Mouse (Mus musculus) forebrain, embryonic 12.5 days (tissue): ENCODE data around the gene Wfdc1. TPM values are rescaled to one million over a fixed set of nuclear protein-coding genes. Genes with fewer than 3 reads are reported as not detected.

Source experiments
- ATAC-seq: fragments of 200-750 bp; cut with Nextera tagmentation; 2 replicates; pipeline ENCODE4 v1.8.0; 2017; ENCODE audit warnings: moderate TSS enrichment; ENCODE audit not compliant: low FRiP score
- H3K27ac ChIP-seq: fragments of 300-500 bp; sonication (generic); 2 replicates; pipeline ENCODE4 v1.5.1; 2016; ENCODE audit warnings: mild to moderate bottlenecking
- H3K27me3 ChIP-seq: fragments of 300-500 bp; sonication (generic); 2 replicates; pipeline ENCODE4 v1.6.1; 2016; ENCODE audit warnings: mild to moderate bottlenecking
- H3K36me3 ChIP-seq: fragments of 300-500 bp; sonication (generic); replicated peaks from 2 replicates; pipeline ENCODE4 v1.6.1; 2016; ENCODE audit warnings: mild to moderate bottlenecking
- H3K4me1 ChIP-seq: fragments of 300-500 bp; sonication (generic); 2 replicates; pipeline ENCODE4 v1.6.1; 2016
- H3K4me2 ChIP-seq: fragments of 300-500 bp; sonication (generic); 2 replicates; pipeline ENCODE4 v1.6.1; 2016; ENCODE audit warnings: mild to moderate bottlenecking, moderate library complexity
- H3K4me3 ChIP-seq: fragments of 300-500 bp; sonication (generic); replicated peaks from 2 replicates; pipeline ENCODE4 v1.5.1; 2016; ENCODE audit warnings: mild to moderate bottlenecking
- H3K9ac ChIP-seq: fragments of 300-500 bp; sonication (generic); 2 replicates; pipeline ENCODE4 v1.6.1; 2016; ENCODE audit warnings: mild to moderate bottlenecking
- H3K9me3 ChIP-seq: fragments of 300-500 bp; sonication (generic); 2 replicates; pipeline ENCODE4 v1.6.1; 2016
- WGBS: fragments of 180-500 bp; shearing (Covaris S2); methylation state at CpG from one replicate; pipeline ENCODE4 v1.1.7; 2016; 5-methylcytosine and 5-hydroxymethylcytosine counted together
- polyA plus RNA-seq: library from polyadenylated mRNA; unstranded; fragments of >200 nt; fragmentation: Nextera tagmentation; extraction: Ambion mirVana; gene quantifications from 2 replicates; pipeline ENCODE4 v1.2.1, GENCODE M21; 2016

Gene Wfdc1
- polyA plus RNA-seq, 1 experiment from 2014 or later = 1.0 TPM

- peaks cover 1% of the 10 kb centered on the region for H3K27me3 ChIP-seq
- no peak overlapping the region for H3K4me3 ChIP-seq
- 50% methylated on average over 10 of the region's 10 CpGs for WGBS
- H3K4me2 ChIP-seq = no peak overlapping the region
- H3K27ac ChIP-seq = no peak overlapping the region
- no peak overlapping the region for H3K9ac ChIP-seq
- H3K4me1 ChIP-seq = peaks cover 13% of the 10 kb centered on the region; the same call in 1 of the 2 replicates
- no peaks in the 10 kb centered on the region for H3K36me3 ChIP-seq
- no peak for ATAC-seq
- no peaks in the 10 kb centered on the region for H3K9me3 ChIP-seq
Measured at GRCm38 (mm10) chr8:119627613-119628359, 38.4 kb upstream of the Wfdc1 start.

DNA sequence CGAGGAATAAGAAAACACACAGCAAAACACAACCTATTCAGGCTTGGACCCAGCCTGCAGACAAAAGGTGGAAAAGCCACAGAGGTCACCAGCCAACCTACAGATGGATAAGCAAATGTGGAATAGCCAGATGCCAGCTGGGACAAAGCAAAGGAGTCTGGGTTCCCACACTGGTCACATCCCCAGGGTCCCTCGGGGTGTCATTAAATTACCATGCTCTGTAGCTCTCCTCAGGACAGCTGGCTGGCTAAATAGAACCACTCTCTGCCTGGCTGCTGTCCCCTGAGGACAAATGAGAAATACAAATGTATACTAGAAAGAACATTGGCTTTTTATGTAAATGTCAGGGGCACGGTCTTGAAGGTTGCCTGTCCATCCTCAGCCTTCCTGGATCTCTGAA lies 35.3 kb upstream of the Wfdc1 start:
- no peak overlapping the region for H3K27ac ChIP-seq
- H3K4me1 ChIP-seq = peaks cover 28% of the 10 kb centered on the region; the same call in 1 of the 2 replicates
- no peak for ATAC-seq
- H3K9ac ChIP-seq = no peak overlapping the region
- WGBS = 53% methylated on average over 3 of the region's 3 CpGs
- peaks cover 25% of the 10 kb centered on the region for H3K27me3 ChIP-seq
- no peaks in the 10 kb centered on the region for H3K36me3 ChIP-seq
- no peak overlapping the region for H3K4me2 ChIP-seq
- no peak overlapping the region for H3K4me3 ChIP-seq
- no peaks in the 10 kb centered on the region for H3K9me3 ChIP-seq

GRCm38 (mm10) chr8:119632246-119632645 lies 33.9 kb upstream of the Wfdc1 start:
- Histone ChIP-seq H3K4me2 (no peak overlapping the region), H3K27ac (no peak overlapping the region), H3K4me3 (no peak overlapping the region), H3K9ac (no peak overlapping the region), H3K4me1 (peaks cover 37% of the 10 kb centered on the region; the same call in 1 of the 2 replicates), H3K9me3 (no peaks in the 10 kb centered on the region), H3K27me3 (peaks cover 35% of the 10 kb centered on the region), H3K36me3 (no peaks in the 10 kb centered on the region)
- WGBS = 88% methylated on average over 9 of the region's 9 CpGs
- no peak for ATAC-seq

- 51% methylated on average over 29 of the region's 29 CpGs for WGBS
- H3K4me2 ChIP-seq = no peak overlapping the region
- no peaks in the 10 kb centered on the region for H3K36me3 ChIP-seq
- ATAC-seq = no peak
- H3K27me3 ChIP-seq = peaks cover 37% of the 10 kb centered on the region
- no peaks in the 10 kb centered on the region for H3K9me3 ChIP-seq
- H3K9ac ChIP-seq = no peak overlapping the region
- peaks cover 33% of the 10 kb centered on the region; the same call in 1 of the 2 replicates for H3K4me1 ChIP-seq
- H3K4me3 ChIP-seq = no peak overlapping the region
- no peak overlapping the region for H3K27ac ChIP-seq
Measured at GRCm38 (mm10) chr8:119632909-119633308, 33.3 kb upstream of the Wfdc1 start.

- WGBS = 16% methylated on average over 14 of the region's 14 CpGs
- Histone ChIP-seq H3K9me3 (no peaks in the 10 kb centered on the region), H3K4me1 (peaks cover 30% of the 10 kb centered on the region; the same call in 1 of the 2 replicates), H3K27ac (no peak overlapping the region), H3K27me3 (peaks cover 37% of the 10 kb centered on the region), H3K4me2 (no peak overlapping the region), H3K36me3 (no peaks in the 10 kb centered on the region), H3K4me3 (no peak overlapping the region), H3K9ac (no peak overlapping the region)
- ATAC-seq = no peak
Measured at GRCm38 (mm10) chr8:119634616-119635336, 31.4 kb upstream of the Wfdc1 start.

DNA sequence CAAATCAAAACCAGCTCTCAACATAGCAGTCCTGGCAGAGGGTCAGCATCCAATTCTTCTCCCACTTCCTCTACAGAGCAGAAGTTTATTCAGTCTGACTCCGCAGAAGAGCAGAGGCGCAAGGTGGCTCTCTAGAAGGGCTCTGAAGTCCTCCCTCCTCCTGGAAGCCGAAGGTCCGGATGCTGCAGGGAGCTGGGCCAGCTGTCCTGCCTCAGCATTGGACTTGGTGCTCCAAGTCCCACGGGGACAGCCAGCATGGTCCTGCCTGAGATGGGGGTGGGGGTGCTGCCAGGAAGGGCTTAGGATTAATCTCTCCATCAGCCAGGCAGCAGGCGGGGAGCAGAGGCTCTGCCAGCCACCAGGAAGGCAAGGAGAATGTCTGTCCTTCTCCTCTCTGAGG lies 30.8 kb upstream of the Wfdc1 start, which contains the start of gene Kcng4:
Gene Kcng4 (minus strand): TSS at position 303 of the 400 bp plus-strand sequence.
- Histone ChIP-seq H3K4me3 (no peak within 1 kb of the TSS), H3K36me3 (no peaks in the 10 kb centered on the region), H3K4me2 (no peak within 1 kb of the TSS), H3K27ac (no peak within 1 kb of the TSS), H3K9me3 (no peaks in the 10 kb centered on the region), H3K27me3 (peaks cover 37% of the 10 kb centered on the region), H3K9ac (no peak within 1 kb of the TSS), H3K4me1 (peaks cover 30% of the 10 kb centered on the region; the same call in 1 of the 2 replicates)
- ATAC-seq = no peak
- 49% methylated on average over 6 of the region's 6 CpGs for WGBS

GRCm38 (mm10) chr8:119635958-119636357 lies 30.2 kb upstream of the Wfdc1 start:
- H3K9me3 ChIP-seq = no peaks in the 10 kb centered on the region
- 66% methylated on average over 2 of the region's 2 CpGs for WGBS
- no peak overlapping the region for H3K4me2 ChIP-seq
- H3K27me3 ChIP-seq = peaks cover 37% of the 10 kb centered on the region
- no peak overlapping the region for H3K27ac ChIP-seq
- H3K36me3 ChIP-seq = no peaks in the 10 kb centered on the region
- H3K9ac ChIP-seq = no peak overlapping the region
- no peak overlapping the region for H3K4me3 ChIP-seq
- no peak for ATAC-seq
- H3K4me1 ChIP-seq = peaks cover 26% of the 10 kb centered on the region; the same call in 1 of the 2 replicates

- WGBS = 63% methylated on average over 7 of the region's 7 CpGs
- H3K36me3 ChIP-seq = no peaks in the 10 kb centered on the region
- no peak overlapping the region for H3K27ac ChIP-seq
- H3K4me1 ChIP-seq = peaks cover 23% of the 10 kb centered on the region; the same call in 1 of the 2 replicates
- no peak overlapping the region for H3K4me3 ChIP-seq
- H3K4me2 ChIP-seq = no peak overlapping the region
- H3K9ac ChIP-seq = no peak overlapping the region
- ATAC-seq = no peak
- peaks cover 37% of the 10 kb centered on the region for H3K27me3 ChIP-seq
- no peaks in the 10 kb centered on the region for H3K9me3 ChIP-seq
Measured at GRCm38 (mm10) chr8:119636766-119637165, 29.4 kb upstream of the Wfdc1 start.

- ATAC-seq = no peak
- Histone ChIP-seq H3K9me3 (no peaks in the 10 kb centered on the region), H3K36me3 (no peaks in the 10 kb centered on the region), H3K4me2 (no peak overlapping the region), H3K27me3 (peaks cover 37% of the 10 kb centered on the region), H3K9ac (no peak overlapping the region), H3K27ac (no peak overlapping the region), H3K4me1 (peaks cover 23% of the 10 kb centered on the region; the same call in 1 of the 2 replicates), H3K4me3 (no peak overlapping the region)
- 91% methylated on average over 4 of the region's 4 CpGs for WGBS
Measured at GRCm38 (mm10) chr8:119637381-119637780, 28.8 kb upstream of the Wfdc1 start.

DNA sequence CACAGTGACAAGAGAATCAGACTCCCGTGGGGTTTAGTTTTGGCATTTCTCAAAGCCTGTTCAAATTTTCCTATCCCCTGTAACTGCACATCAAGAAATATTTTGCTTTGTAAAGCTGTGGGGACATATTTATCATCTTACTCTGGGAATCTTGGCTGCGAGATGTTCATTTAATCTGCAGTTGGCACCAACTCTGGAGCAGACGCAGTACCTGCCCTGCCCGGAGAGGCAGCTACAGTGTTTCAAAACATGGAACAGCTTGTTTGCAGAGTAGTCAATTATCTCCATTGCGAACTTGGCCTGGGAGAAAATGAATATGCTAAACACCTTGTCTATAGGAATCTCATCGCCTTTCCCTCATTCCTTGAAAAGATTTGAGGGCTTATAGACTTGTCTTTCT lies 27.9 kb upstream of the Wfdc1 start:
- no peak overlapping the region for H3K27ac ChIP-seq
- H3K4me2 ChIP-seq = no peak overlapping the region
- peaks cover 31% of the 10 kb centered on the region for H3K27me3 ChIP-seq
- peaks cover 23% of the 10 kb centered on the region; the same call in 1 of the 2 replicates for H3K4me1 ChIP-seq
- H3K9me3 ChIP-seq = no peaks in the 10 kb centered on the region
- 77% methylated on average over 6 of the region's 6 CpGs for WGBS
- no peak overlapping the region for H3K4me3 ChIP-seq
- ATAC-seq = no peak
- no peaks in the 10 kb centered on the region for H3K36me3 ChIP-seq
- H3K9ac ChIP-seq = no peak overlapping the region

DNA sequence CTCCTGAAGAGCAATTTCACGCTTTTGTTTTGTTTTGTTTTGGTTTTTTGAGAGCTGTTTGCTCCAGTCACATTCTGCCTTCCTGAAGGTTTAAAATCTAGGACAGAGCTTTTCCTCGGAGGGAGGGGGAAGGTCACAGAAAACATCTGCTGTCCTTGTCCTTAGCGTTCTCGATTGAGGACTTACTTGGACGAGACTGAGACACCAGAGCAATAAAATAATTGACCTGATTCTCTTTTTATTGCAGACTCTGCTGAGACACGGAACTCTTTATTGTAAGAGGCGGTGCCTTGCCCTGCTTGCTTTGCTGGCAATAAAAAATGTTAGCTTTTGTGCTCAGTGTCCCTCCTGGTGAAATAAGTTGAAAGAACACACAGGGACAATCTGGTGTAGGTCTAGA lies 26.4 kb upstream of the Wfdc1 start:
- ATAC-seq = no peak

GRCm38 (mm10) chr8:119641058-119641457 lies 25.1 kb upstream of the Wfdc1 start:
- no peak overlapping the region for H3K4me3 ChIP-seq
- no peak overlapping the region for H3K27ac ChIP-seq
- no peaks in the 10 kb centered on the region for H3K9me3 ChIP-seq
- H3K27me3 ChIP-seq = peaks cover 9% of the 10 kb centered on the region; the same call in 1 of the 2 replicates
- H3K36me3 ChIP-seq = no peaks in the 10 kb centered on the region
- no peak overlapping the region for H3K4me2 ChIP-seq
- 87% methylated on average over 5 of the region's 5 CpGs for WGBS
- no peak overlapping the region for H3K9ac ChIP-seq
- no peak for ATAC-seq
- peaks cover 12% of the 10 kb centered on the region; the same call in 1 of the 2 replicates for H3K4me1 ChIP-seq

More for the DNA sequence above, 26.4 kb upstream of the Wfdc1 start:
- Histone ChIP-seq H3K27ac (no peak overlapping the region), H3K4me2 (no peak overlapping the region), H3K36me3 (no peaks in the 10 kb centered on the region), H3K9me3 (no peaks in the 10 kb centered on the region), H3K4me1 (peaks cover 19% of the 10 kb centered on the region; the same call in 1 of the 2 replicates), H3K4me3 (no peak overlapping the region), H3K9ac (no peak overlapping the region), H3K27me3 (peaks cover 17% of the 10 kb centered on the region)
- WGBS = 78% methylated on average over 7 of the region's 7 CpGs
